Mouse (Mus musculus): ENCODE results near the gene Dcst1. TPM values are rescaled to one million over a fixed set of nuclear protein-coding genes. Genes with fewer than 3 reads are reported as not detected.

Dcst1 gene
- polyA plus RNA-seq, 1 experiment from 2014 or later: 0.11 TPM

GRCm38 (mm10) chr3:89401329-89401728, 36.3 kb upstream of the Dcst1 start:
- Histone ChIP-seq H3K36me3 (ENCODE audit: insufficient read depth) (0 out of 2 replicates have a peak, but pooled peaks cover 6% of the 10 kb centered on the region), H3K27ac (ENCODE audit: low read depth) (no peak overlapping the region), H3K4me2 (no peak overlapping the region), H3K9ac (no peak overlapping the region), H3K9me3 (ENCODE audit: low read depth, low read length) (no peaks in the 10 kb centered on the region), H3K4me1 (ENCODE audit: insufficient read depth) (no peaks in the 10 kb centered on the region), H3K4me3 (ENCODE audit: low read depth, low read length) (no peak overlapping the region), H3K27me3 (ENCODE audit: insufficient read depth, low read length) (no peaks in the 10 kb centered on the region)
- WGBS: 78% methylated on average over 7 of the region's 7 CpGs
- no peak for TF ChIP-seq CTCF (IDR thresholded peaks at IDR 0.05; ENCODE audit: low read depth)
- ATAC-seq (ENCODE audit: insufficient read depth): no peak
- DNase-seq: no peak

GRCm38 (mm10) chr3:89396654-89397005, 31.6 kb upstream of the Dcst1 start:
- ATAC-seq (ENCODE audit: insufficient read depth) (no peak), DNase-seq (no peak)
- Histone ChIP-seq H3K36me3 (ENCODE audit: insufficient read depth) (no peaks in the 10 kb centered on the region), H3K4me1 (ENCODE audit: insufficient read depth) (peaks cover 13% of the 10 kb centered on the region), H3K4me3 (ENCODE audit: low read depth, low read length) (peak overlapping the region; percentile 56), H3K9me3 (ENCODE audit: low read depth, low read length) (no peaks in the 10 kb centered on the region), H3K9ac (peak overlapping the region; percentile 59), H3K27ac (ENCODE audit: low read depth) (no peak overlapping the region), H3K4me2 (peak overlapping the region; percentile 100), H3K27me3 (ENCODE audit: insufficient read depth, low read length) (no peaks in the 10 kb centered on the region; the same call in 1 of the 2 replicates)
- WGBS: 1% methylated on average over 4 of the region's 4 CpGs
- TF ChIP-seq CTCF (IDR thresholded peaks at IDR 0.05; ENCODE audit: low read depth): no peak

GRCm38 (mm10) chr3:89395806-89396653, 31.0 kb upstream of the Dcst1 start:
- Histone ChIP-seq H3K4me2 (peak overlapping the region; percentile 100), H3K4me1 (ENCODE audit: insufficient read depth) (peaks cover 13% of the 10 kb centered on the region), H3K36me3 (ENCODE audit: insufficient read depth) (no peaks in the 10 kb centered on the region), H3K9ac (peak overlapping the region; percentile 59), H3K9me3 (ENCODE audit: low read depth, low read length) (no peaks in the 10 kb centered on the region), H3K27ac (ENCODE audit: low read depth) (peak overlapping the region; percentile 63), H3K4me3 (ENCODE audit: low read depth, low read length) (peak overlapping the region; percentile 56), H3K27me3 (ENCODE audit: insufficient read depth, low read length) (no peaks in the 10 kb centered on the region; the same call in 1 of the 2 replicates)
- WGBS: under 1% methylated on average over 44 of the region's 44 CpGs
- peak; percentile 91 for TF ChIP-seq CTCF (IDR thresholded peaks at IDR 0.05; ENCODE audit: low read depth)
- ATAC-seq (ENCODE audit: insufficient read depth): no peak
- peak; percentile 93 for DNase-seq

GRCm38 (mm10) chr3:89395419-89395805, 30.4 kb upstream of the Dcst1 start:
- no peaks in the 10 kb centered on the region for H3K9me3 ChIP-seq (ENCODE audit: low read depth, low read length)
- H3K4me3 ChIP-seq (ENCODE audit: low read depth, low read length): peak overlapping the region; percentile 56
- peak overlapping the region; percentile 59 for H3K9ac ChIP-seq
- H3K36me3 ChIP-seq (ENCODE audit: insufficient read depth): no peaks in the 10 kb centered on the region
- no peak for ATAC-seq (ENCODE audit: insufficient read depth)
- H3K4me2 ChIP-seq: peak overlapping the region; percentile 100
- H3K27ac ChIP-seq (ENCODE audit: low read depth): peak overlapping the region; percentile 87
- DNase-seq: no peak
- no peak for TF ChIP-seq CTCF (IDR thresholded peaks at IDR 0.05; ENCODE audit: low read depth)
- WGBS: 3% methylated on average over 10 of the region's 10 CpGs
- H3K27me3 ChIP-seq (ENCODE audit: insufficient read depth, low read length): no peaks in the 10 kb centered on the region; the same call in 1 of the 2 replicates
- peaks cover 13% of the 10 kb centered on the region for H3K4me1 ChIP-seq (ENCODE audit: insufficient read depth)

GRCm38 (mm10) chr3:89394894-89395256, 29.8 kb upstream of the Dcst1 start:
- ATAC-seq (ENCODE audit: insufficient read depth): peak; percentile 4
- no peaks in the 10 kb centered on the region for H3K36me3 ChIP-seq (ENCODE audit: insufficient read depth)
- WGBS: under 1% methylated on average over 10 of the region's 12 CpGs

GRCm38 (mm10) chr3:89394006-89394893, 29.2 kb upstream of the Dcst1 start, which contains the start of gene Zbtb7b:
Gene Zbtb7b, minus strand, starts transcription at chr3:89394776.
- under 1% methylated on average over 39 of the region's 42 CpGs for WGBS

More at GRCm38 (mm10) chr3:89394894-89395256, 29.8 kb upstream of the Dcst1 start:
- H3K9ac ChIP-seq: peak overlapping the region; percentile 59
- no peaks in the 10 kb centered on the region for H3K9me3 ChIP-seq (ENCODE audit: low read depth, low read length)
- peak overlapping the region; percentile 56 for H3K4me3 ChIP-seq (ENCODE audit: low read depth, low read length)
- peak overlapping the region; percentile 100 for H3K4me2 ChIP-seq
- DNase-seq: peak; percentile 89
- no peaks in the 10 kb centered on the region; the same call in 1 of the 2 replicates for H3K27me3 ChIP-seq (ENCODE audit: insufficient read depth, low read length)
- H3K4me1 ChIP-seq (ENCODE audit: insufficient read depth): peaks cover 13% of the 10 kb centered on the region
- TF ChIP-seq CTCF (IDR thresholded peaks at IDR 0.05; ENCODE audit: low read depth): no peak
- H3K27ac ChIP-seq (ENCODE audit: low read depth): peak overlapping the region; percentile 87

More at GRCm38 (mm10) chr3:89394006-89394893, 29.2 kb upstream of the Dcst1 start, which contains the start of gene Zbtb7b:
- Histone ChIP-seq H3K4me1 (ENCODE audit: insufficient read depth) (peaks cover 13% of the 10 kb centered on the region), H3K27me3 (ENCODE audit: insufficient read depth, low read length) (no peaks in the 10 kb centered on the region; the same call in 1 of the 2 replicates), H3K9ac (peak within 1 kb of the TSS; percentile 59), H3K4me3 (ENCODE audit: low read depth, low read length) (peak within 1 kb of the TSS; percentile 56), H3K36me3 (ENCODE audit: insufficient read depth) (no peaks in the 10 kb centered on the region), H3K27ac (ENCODE audit: low read depth) (peak within 1 kb of the TSS; percentile 87), H3K4me2 (peak within 1 kb of the TSS; percentile 100), H3K9me3 (ENCODE audit: low read depth, low read length) (no peaks in the 10 kb centered on the region)
- DNase-seq (peak; percentile 74), ATAC-seq (ENCODE audit: insufficient read depth) (peak; percentile 55)
- TF ChIP-seq CTCF (IDR thresholded peaks at IDR 0.05; ENCODE audit: low read depth): peak; percentile 45

Measured in lung, embryonic 14.5 days (tissue).